Mouse (Mus musculus): ENCODE results near the gene Eif3i. TPM values are rescaled to one million over a fixed set of nuclear protein-coding genes. Genes with fewer than 3 reads are reported as not detected.
"Not testable (repeated sequence)": the region's sequence is repeated elsewhere in the genome, so short reads cannot be mapped to it uniquely, and the experiment has no call there.

Gene Eif3i
- polyA plus RNA-seq, 1 experiment from 2014 or later, result 270 TPM

GRCm38 (mm10) chr4:129565139-129565538, 35.3 kb downstream of the Eif3i start:
- Histone ChIP-seq H3K9ac (no peak overlapping the region), H3K27ac (no peak overlapping the region), H3K4me3 (replicated peaks) (no peak overlapping the region), H3K27me3 (replicated peaks) (no peaks in the 10 kb centered on the region), H3K36me3 (no peaks in the 10 kb centered on the region), H3K4me2 (replicated peaks) (no peak overlapping the region), H3K9me3 (no peaks in the 10 kb centered on the region), H3K4me1 (replicated peaks) (peaks cover 9% of the 10 kb centered on the region)
- no peak for ATAC-seq
- 79% methylated on average over 6 of the region's 6 CpGs for WGBS

- Histone ChIP-seq H3K4me1 (replicated peaks) (peaks cover 9% of the 10 kb centered on the region), H3K9ac (no peak overlapping the region), H3K9me3 (no peaks in the 10 kb centered on the region), H3K27me3 (replicated peaks) (no peaks in the 10 kb centered on the region), H3K4me2 (replicated peaks) (no peak overlapping the region; the same call in 1 of the 2 replicates), H3K27ac (peak overlapping the region; percentile 18; the same call in 1 of the 2 replicates), H3K36me3 (no peaks in the 10 kb centered on the region), H3K4me3 (replicated peaks) (no peak overlapping the region)
- 12% methylated on average over 8 of the region's 8 CpGs for WGBS
- ATAC-seq, result peak; percentile 80
Observed at GRCm38 (mm10) chr4:129563718-129564117, 36.7 kb downstream of the Eif3i start.

- H3K4me3 ChIP-seq (replicated peaks), result no peak overlapping the region
- no peak overlapping the region for H3K4me2 ChIP-seq (replicated peaks)
- ATAC-seq, result no peak
- H3K27me3 ChIP-seq (replicated peaks), result no peaks in the 10 kb centered on the region
- no peaks in the 10 kb centered on the region for H3K9me3 ChIP-seq
- no peak overlapping the region for H3K27ac ChIP-seq
- H3K9ac ChIP-seq, result no peak overlapping the region
- peaks cover 16% of the 10 kb centered on the region for H3K4me1 ChIP-seq (replicated peaks)
- no peaks in the 10 kb centered on the region for H3K36me3 ChIP-seq
- 72% methylated on average over 5 of the region's 5 CpGs for WGBS
Observed at GRCm38 (mm10) chr4:129561184-129561583, 39.3 kb downstream of the Eif3i start.

GRCm38 (mm10) chr4:129558321-129558955, 42.0 kb downstream of the Eif3i start:
- Histone ChIP-seq H3K4me2 (replicated peaks) (no peak overlapping the region), H3K27ac (no peak overlapping the region), H3K4me1 (replicated peaks) (peaks cover 12% of the 10 kb centered on the region), H3K36me3 (no peaks in the 10 kb centered on the region), H3K9me3 (no peaks in the 10 kb centered on the region), H3K27me3 (replicated peaks) (no peaks in the 10 kb centered on the region), H3K9ac (no peak overlapping the region), H3K4me3 (replicated peaks) (no peak overlapping the region)
- no peak for ATAC-seq
- 87% methylated on average over 12 of the region's 12 CpGs for WGBS

- WGBS, result 63% methylated on average over 9 of the region's 9 CpGs
- H3K27me3 ChIP-seq (replicated peaks), result no peaks in the 10 kb centered on the region
- ATAC-seq, result peak; percentile 15; the same call in 1 of the 2 replicates
- H3K27ac ChIP-seq, result no peak overlapping the region
- peaks cover 10% of the 10 kb centered on the region for H3K4me1 ChIP-seq (replicated peaks)
- peak overlapping the region; percentile 46; the same call in 1 of the 2 replicates for H3K4me3 ChIP-seq (replicated peaks)
- H3K9ac ChIP-seq, result peak overlapping the region; percentile 51; the same call in 1 of the 2 replicates
- peak overlapping the region; percentile 87 for H3K4me2 ChIP-seq (replicated peaks)
- H3K36me3 ChIP-seq, result no peaks in the 10 kb centered on the region
- no peaks in the 10 kb centered on the region for H3K9me3 ChIP-seq
Observed at GRCm38 (mm10) chr4:129557256-129557808, 43.1 kb downstream of the Eif3i start.

GRCm38 (mm10) chr4:129556532-129557223, 43.8 kb downstream of the Eif3i start:
- H3K27ac ChIP-seq, result 0 out of 2 replicates have a peak overlapping the region, but pooled peaks have one; percentile 48
- peak overlapping the region; percentile 46 for H3K4me3 ChIP-seq (replicated peaks)
- H3K27me3 ChIP-seq (replicated peaks), result no peaks in the 10 kb centered on the region
- peaks cover 10% of the 10 kb centered on the region for H3K4me1 ChIP-seq (replicated peaks)
- H3K36me3 ChIP-seq, result no peaks in the 10 kb centered on the region
- H3K9me3 ChIP-seq, result no peaks in the 10 kb centered on the region
- peak overlapping the region; percentile 87 for H3K4me2 ChIP-seq (replicated peaks)
- ATAC-seq, result peak; percentile 93
- 5% methylated on average over 33 of the region's 33 CpGs for WGBS
- H3K9ac ChIP-seq, result peak overlapping the region; percentile 51

- peak overlapping the region; percentile 46 for H3K4me3 ChIP-seq (replicated peaks)
- under 1% methylated on average over 24 of the region's 24 CpGs for WGBS
- ATAC-seq, result peak; percentile 79
- H3K27ac ChIP-seq, result peak overlapping the region; percentile 7; the same call in 1 of the 2 replicates
- peak overlapping the region; percentile 87 for H3K4me2 ChIP-seq (replicated peaks)
- no peaks in the 10 kb centered on the region for H3K27me3 ChIP-seq (replicated peaks)
- H3K9ac ChIP-seq, result peak overlapping the region; percentile 51
- H3K4me1 ChIP-seq (replicated peaks), result peaks cover 10% of the 10 kb centered on the region
- no peaks in the 10 kb centered on the region for H3K36me3 ChIP-seq
- H3K9me3 ChIP-seq, result no peaks in the 10 kb centered on the region
Observed at GRCm38 (mm10) chr4:129555862-129556531, 44.5 kb downstream of the Eif3i start.

- Histone ChIP-seq H3K27ac (no peak overlapping the region), H3K4me1 (replicated peaks) (peaks cover 10% of the 10 kb centered on the region), H3K27me3 (replicated peaks) (no peaks in the 10 kb centered on the region), H3K4me2 (replicated peaks) (peak overlapping the region; percentile 87), H3K4me3 (replicated peaks) (peak overlapping the region; percentile 46), H3K9me3 (no peaks in the 10 kb centered on the region), H3K36me3 (no peaks in the 10 kb centered on the region), H3K9ac (peak overlapping the region; percentile 51)
- WGBS, result 6% methylated on average over 16 of the region's 16 CpGs
- peak; percentile 27 for ATAC-seq
Observed at GRCm38 (mm10) chr4:129555421-129555861, 45.0 kb downstream of the Eif3i start.

- 85% methylated on average over 6 of the region's 6 CpGs for WGBS
- H3K36me3 ChIP-seq, ATAC-seq: not testable (repeated sequence)
Observed at GRCm38 (mm10) chr4:129554512-129554911, 45.9 kb downstream of the Eif3i start.

GRCm38 (mm10) chr4:129550295-129550694, 50.2 kb downstream of the Eif3i start:
- WGBS, result 65% methylated on average over 1 of the region's 1 CpGs
- Histone ChIP-seq H3K27me3 (replicated peaks) (no peaks in the 10 kb centered on the region), H3K36me3 (no peaks in the 10 kb centered on the region), H3K4me2 (replicated peaks) (no peak overlapping the region), H3K4me3 (replicated peaks) (no peak overlapping the region), H3K4me1 (replicated peaks) (no peaks in the 10 kb centered on the region), H3K27ac (no peak overlapping the region), H3K9ac (no peak overlapping the region), H3K9me3 (no peaks in the 10 kb centered on the region)
- no peak for ATAC-seq

More at GRCm38 (mm10) chr4:129554512-129554911, 45.9 kb downstream of the Eif3i start:
- H3K9ac ChIP-seq; H3K9me3 ChIP-seq; H3K27ac ChIP-seq; H3K27me3 ChIP-seq (replicated peaks); H3K4me2 ChIP-seq (replicated peaks); H3K4me3 ChIP-seq (replicated peaks): not testable (repeated sequence)
- H3K4me1 ChIP-seq (replicated peaks), result peaks cover 10% of the 10 kb centered on the region

GRCm38 (mm10) chr4:129549306-129549705, 51.1 kb downstream of the Eif3i start:
- Histone ChIP-seq H3K27ac (no peak overlapping the region), H3K9ac (no peak overlapping the region), H3K4me3 (replicated peaks) (no peak overlapping the region), H3K4me2 (replicated peaks) (no peak overlapping the region), H3K36me3 (no peaks in the 10 kb centered on the region), H3K9me3 (no peaks in the 10 kb centered on the region), H3K4me1 (replicated peaks) (no peaks in the 10 kb centered on the region), H3K27me3 (replicated peaks) (no peaks in the 10 kb centered on the region)
- ATAC-seq, result no peak
- WGBS, result 95% methylated on average over 2 of the region's 2 CpGs

GRCm38 (mm10) chr4:129547631-129548030, 52.8 kb downstream of the Eif3i start:
- not testable (repeated sequence) for ATAC-seq; H3K27ac ChIP-seq; H3K4me1 ChIP-seq (replicated peaks); H3K4me2 ChIP-seq (replicated peaks); H3K36me3 ChIP-seq; H3K9ac ChIP-seq; H3K4me3 ChIP-seq (replicated peaks); H3K27me3 ChIP-seq (replicated peaks); H3K9me3 ChIP-seq
- 85% methylated on average over 4 of the region's 4 CpGs for WGBS
